Mouse (Mus musculus) adrenal gland, adult 8-10 months (tissue): Measurements from ENCODE around the gene Cntnap1. TPM values are rescaled to one million over a fixed set of nuclear protein-coding genes. Genes with fewer than 3 reads are reported as not detected.

Source experiments
- DNase-seq: peaks from one replicate; pipeline ENCODE4 v3.0.0; 2022
- total RNA-seq, 4 experiments: library from RNA; stranded (reverse); gene quantifications; 2 replicates each; pipeline ENCODE4 v1.2.4; 2022

The Cntnap1 gene
- total RNA-seq, 4 experiments from 2014 or later: 5.7 to 7.4 (median 6.4) TPM

- no peak for DNase-seq
These were observed 16.4 kb downstream of the Cntnap1 start for GRCm38 (mm10) chr11:101186526-101187247.

- DNase-seq: no peak
These were observed 17.2 kb downstream of the Cntnap1 start for GRCm38 (mm10) chr11:101187541-101187940.

GRCm38 (mm10) chr11:101188166-101188805 lies 18.0 kb downstream of the Cntnap1 start:
- no peak for DNase-seq

GRCm38 (mm10) chr11:101189495-101190180 lies 19.3 kb downstream of the Cntnap1 start:
- peak; percentile 79 for DNase-seq

- no peak for DNase-seq
These were observed 20.0 kb downstream of the Cntnap1 start for GRCm38 (mm10) chr11:101190181-101190912.

- no peak for DNase-seq
These were observed 20.9 kb downstream of the Cntnap1 start for GRCm38 (mm10) chr11:101190913-101191907.

- no peak for DNase-seq
These were observed 21.7 kb downstream of the Cntnap1 start for GRCm38 (mm10) chr11:101191919-101192470.

- DNase-seq: no peak
These were observed 22.3 kb downstream of the Cntnap1 start for GRCm38 (mm10) chr11:101192646-101193045.

- DNase-seq: no peak
These were observed 22.8 kb downstream of the Cntnap1 start for GRCm38 (mm10) chr11:101193076-101193475.

GRCm38 (mm10) chr11:101194137-101194536 lies 23.8 kb downstream of the Cntnap1 start:
- DNase-seq: no peak

GRCm38 (mm10) chr11:101194643-101195042 lies 24.3 kb downstream of the Cntnap1 start:
- DNase-seq: no peak

GRCm38 (mm10) chr11:101195101-101195500 lies 24.8 kb downstream of the Cntnap1 start:
- no peak for DNase-seq

- no peak for DNase-seq
These were observed 25.2 kb downstream of the Cntnap1 start for GRCm38 (mm10) chr11:101195571-101195970.

GRCm38 (mm10) chr11:101196175-101196574 lies 25.9 kb downstream of the Cntnap1 start:
- no peak for DNase-seq

GRCm38 (mm10) chr11:101199555-101199954 lies 29.2 kb downstream of the Cntnap1 start:
- DNase-seq: no peak

GRCm38 (mm10) chr11:101200986-101201385 lies 30.7 kb downstream of the Cntnap1 start:
- DNase-seq: no peak

- no peak for DNase-seq
These were observed 41.6 kb downstream of the Cntnap1 start for GRCm38 (mm10) chr11:101211970-101212369.

GRCm38 (mm10) chr11:101216936-101217335 lies 46.6 kb downstream of the Cntnap1 start:
- no peak for DNase-seq

GRCm38 (mm10) chr11:101218436-101219055 lies 48.2 kb downstream of the Cntnap1 start:
- no peak for DNase-seq

- DNase-seq: no peak
These were observed 50.5 kb downstream of the Cntnap1 start for GRCm38 (mm10) chr11:101220853-101221252.
